Mouse (Mus musculus) right cerebral cortex, postnatal 36 days (tissue): ENCODE results near the gene Erp29.

Experiments used
- DNase-seq, 2 experiments: peaks; one replicate each; pipeline ENCODE4 v3.0.0; 2022; ENCODE audit warnings: low spot score in 2 of 2, mixed read lengths in 1 of 2

Gene Erp29

GRCm38 (mm10) chr5:121389106-121389505 is 63.2 kb downstream of the Erp29 start:
- no peak for DNase-seq

DNA sequence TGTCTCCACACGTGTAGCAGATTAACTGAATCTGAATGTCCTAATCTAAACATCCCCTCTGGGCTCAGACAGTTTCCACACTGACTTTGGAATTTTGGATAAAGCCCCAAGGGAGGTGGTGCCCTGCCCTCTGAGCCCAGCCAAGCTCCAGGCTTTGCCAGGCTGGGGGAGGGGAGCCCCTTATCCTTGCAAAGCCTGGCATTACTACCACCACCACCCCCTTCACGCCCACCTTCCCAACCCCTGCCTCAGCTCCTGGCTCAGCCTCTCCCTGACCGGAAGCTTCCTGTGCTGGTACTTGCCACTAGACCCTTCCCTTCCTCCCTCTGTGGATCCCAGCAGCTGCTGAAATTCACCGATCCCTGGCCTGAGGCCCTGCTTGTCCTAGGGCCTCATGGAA is 65.2 kb downstream of the Erp29 start:
- DNase-seq, result no peak

DNA sequence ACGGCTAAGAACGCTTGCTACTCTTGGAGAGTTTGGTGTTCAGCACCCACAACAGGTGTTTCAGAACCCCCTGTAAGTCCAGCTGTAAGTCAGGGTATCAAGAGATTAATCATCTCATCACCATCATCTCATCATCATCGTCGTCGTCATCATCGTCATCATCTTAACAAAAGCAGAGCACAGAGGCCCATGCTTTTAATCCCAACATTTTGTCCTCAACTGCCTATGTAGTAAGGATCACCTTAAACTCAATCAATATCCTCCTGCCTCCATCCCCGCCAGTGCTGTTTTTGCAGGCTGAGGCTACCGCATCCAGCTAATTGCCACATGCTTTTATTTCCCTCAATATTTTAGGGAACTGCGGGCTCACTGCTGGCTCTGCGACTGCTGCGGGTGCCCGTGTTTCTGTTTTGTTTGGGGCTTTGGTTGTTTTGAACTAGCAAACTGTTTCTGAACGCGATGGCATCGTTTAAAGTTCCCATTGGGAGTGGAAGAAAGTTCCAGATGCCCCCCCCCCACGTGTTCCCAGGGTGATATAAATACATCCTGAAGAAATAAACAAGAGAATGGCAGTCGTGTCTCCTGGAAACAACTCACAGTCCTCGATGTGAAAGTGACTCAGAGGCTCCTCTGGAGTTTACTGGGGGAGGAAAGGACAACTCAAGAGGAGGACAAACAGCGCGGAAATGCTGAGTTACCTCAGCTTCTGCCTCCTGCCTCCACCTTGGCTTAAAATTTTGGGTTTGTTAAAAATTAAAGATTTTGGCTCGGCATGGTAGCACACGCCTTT is 66.0 kb downstream of the Erp29 start:
- peak; percentile 40 to 57 for DNase-seq

- DNase-seq, result peak; percentile 93 to 95
Measured at GRCm38 (mm10) chr5:121385461-121386119, 66.7 kb downstream of the Erp29 start, which contains the start of gene Trafd1. Gene Trafd1, minus strand, starts transcription at chr5:121385632.

- peak in 1 of 2 experiments; percentile 28 for DNase-seq
Measured at GRCm38 (mm10) chr5:121384757-121385460, 67.4 kb downstream of the Erp29 start.

GRCm38 (mm10) chr5:121383857-121384756 is 68.2 kb downstream of the Erp29 start:
- DNase-seq, result no peak

GRCm38 (mm10) chr5:121380692-121381091 is 71.6 kb downstream of the Erp29 start:
- DNase-seq, result no peak

DNA sequence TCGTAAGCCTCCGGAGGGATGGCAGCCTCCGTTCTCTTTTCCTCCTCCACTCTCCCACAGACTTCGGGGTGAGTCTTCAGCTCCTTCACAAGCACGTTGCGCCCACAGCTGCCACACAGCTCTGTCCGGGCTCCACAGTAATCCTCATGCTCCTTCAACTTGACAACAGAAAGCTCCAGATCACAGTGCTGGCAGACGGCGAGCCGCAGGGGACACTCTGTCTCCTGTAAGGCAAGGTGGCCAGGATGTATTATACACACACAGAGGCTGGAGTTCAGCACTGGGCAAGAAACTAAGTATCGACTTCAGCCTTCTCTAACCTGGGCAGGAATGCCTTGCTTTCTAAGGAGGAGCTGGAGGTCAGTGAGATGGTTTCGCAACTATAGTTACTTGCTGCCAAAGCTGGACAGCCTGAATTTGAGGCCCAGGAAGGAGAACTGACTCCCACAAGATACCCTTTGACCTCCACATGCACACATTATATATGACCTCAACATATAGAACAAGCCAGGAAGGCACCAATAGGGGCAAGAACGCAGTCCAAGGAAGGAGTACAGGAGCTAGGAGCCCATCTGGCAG is 73.5 kb downstream of the Erp29 start:
- no peak for DNase-seq
